8 mouse cellular contexts compared by ENCODE assay signal in the genomic region with DNA sequence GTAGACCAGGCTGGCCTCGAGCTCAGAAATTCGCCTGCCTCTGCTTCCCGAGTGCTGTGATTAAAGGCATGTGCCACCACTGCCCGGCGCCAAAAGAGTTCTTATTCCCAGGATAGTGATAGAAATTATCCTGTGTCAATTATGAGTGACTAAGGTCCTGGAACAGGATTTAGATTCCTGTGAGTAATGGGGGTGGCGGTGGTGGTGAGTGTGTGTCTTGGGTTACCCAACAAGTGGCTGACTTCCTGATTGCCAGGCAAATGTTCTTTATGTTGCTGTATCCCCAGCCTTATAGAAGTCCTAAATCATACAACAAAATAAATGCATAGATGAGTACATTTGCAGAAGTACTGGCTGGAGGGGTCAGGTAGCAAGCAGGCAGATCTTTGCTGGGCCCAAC. TPM values are rescaled to one million over a fixed set of nuclear protein-coding genes. Genes with fewer than 3 reads are reported as not detected.
A peak's percentile ranks its signal among the peaks of the same experiment; 100 is the strongest.
DNase-seq lines count a peak whose midpoint lies in the region; ATAC-seq and TF ChIP-seq lines count a peak whose summit lies in the region.

No protein-coding gene starts in this region.

- H3K9ac ChIP-seq in lung, postnatal 0 days (replicated peaks; ENCODE audit: low read depth), result no peak overlapping the region
- H3K9ac ChIP-seq in forebrain, embryonic 11.5 days (ENCODE audit: low read length), result no peak overlapping the region
- no peak overlapping the region for H3K9ac ChIP-seq in limb, embryonic 14.5 days (ENCODE audit: low read depth, low read length, severe bottlenecking)
- H3K9ac ChIP-seq in stomach, embryonic 14.5 days (replicated peaks; ENCODE audit: low read depth, low read length), result no peak overlapping the region

- no peaks in the 10 kb centered on the region for H3K27me3 ChIP-seq in lung, postnatal 0 days (replicated peaks; ENCODE audit: insufficient read depth, low read length)
- H3K27me3 ChIP-seq in forebrain, embryonic 11.5 days (ENCODE audit: control insufficient read depth, insufficient read depth, low read length), result no peaks in the 10 kb centered on the region; the same call in 1 of the 2 replicates
- H3K27me3 ChIP-seq in limb, embryonic 14.5 days (ENCODE audit: control insufficient read depth, insufficient read depth, low read length), result no peaks in the 10 kb centered on the region
- no peaks in the 10 kb centered on the region for H3K27me3 ChIP-seq in stomach, embryonic 14.5 days (ENCODE audit: control insufficient read depth, insufficient read depth, low read length)

- TF ChIP-seq POLR2A in limb, embryonic 14.5 days (IDR thresholded peaks at IDR 0.05; ENCODE audit: borderline replicate concordance, extremely low read depth, insufficient read depth, insufficient read length), result no peak

- peaks cover 16% of the 10 kb centered on the region; the same call in 1 of the 2 replicates for H3K4me1 ChIP-seq in lung, postnatal 0 days (ENCODE audit: insufficient read depth, low read depth, low read length)
- H3K4me1 ChIP-seq in forebrain, embryonic 11.5 days (replicated peaks; ENCODE audit: control insufficient read depth, insufficient read depth, low read length), result no peaks in the 10 kb centered on the region
- peaks cover 6% of the 10 kb centered on the region for H3K4me1 ChIP-seq in limb, embryonic 14.5 days (ENCODE audit: control insufficient read depth, insufficient read depth, low read length)
- H3K4me1 ChIP-seq in stomach, embryonic 14.5 days (ENCODE audit: control insufficient read depth, insufficient read depth, low read length), result peaks cover 9% of the 10 kb centered on the region

- H3K9me3 ChIP-seq in lung, postnatal 0 days (ENCODE audit: low read length), result no peaks in the 10 kb centered on the region
- H3K9me3 ChIP-seq in forebrain, embryonic 11.5 days (ENCODE audit: control insufficient read depth, low read length), result no peaks in the 10 kb centered on the region
- no peaks in the 10 kb centered on the region for H3K9me3 ChIP-seq in limb, embryonic 14.5 days (ENCODE audit: control insufficient read depth, low read length)
- no peaks in the 10 kb centered on the region for H3K9me3 ChIP-seq in stomach, embryonic 14.5 days (ENCODE audit: control insufficient read depth, low read depth, low read length)

- H3K36me3 ChIP-seq in lung, postnatal 0 days (ENCODE audit: insufficient read depth, low read length), result no peaks in the 10 kb centered on the region
- no peaks in the 10 kb centered on the region for H3K36me3 ChIP-seq in forebrain, embryonic 11.5 days (ENCODE audit: control insufficient read depth, insufficient read depth, low read length)
- H3K36me3 ChIP-seq in limb, embryonic 14.5 days (ENCODE audit: control insufficient read depth, insufficient read depth, low read length), result no peaks in the 10 kb centered on the region
- H3K36me3 ChIP-seq in stomach, embryonic 14.5 days (ENCODE audit: control insufficient read depth, insufficient read depth, low read length), result no peaks in the 10 kb centered on the region

- DNase-seq in lung, postnatal 0 days (ENCODE audit: low spot score), result peak; percentile 36
- no peak for DNase-seq in lung, postnatal 25 days (ENCODE audit: low spot score)
- no peak for DNase-seq in forebrain, embryonic 11.5 days (ENCODE audit: low spot score)
- DNase-seq in limb, embryonic 14.5 days (ENCODE audit: low spot score), result no peak
- DNase-seq in thymus, postnatal 25 days, result no peak
- DNase-seq in retina, embryonic 14.5 days (ENCODE audit: low spot score), result no peak
- DNase-seq in gastrocnemius, postnatal 4 days (ENCODE audit: low spot score in 2 of 2), result no peak

- 0 out of 2 replicates have a peak overlapping the region, but pooled peaks have one; percentile 15 for H3K27ac ChIP-seq in lung, postnatal 0 days (ENCODE audit: low read length)
- H3K27ac ChIP-seq in forebrain, embryonic 11.5 days (ENCODE audit: low read depth, low read length), result no peak overlapping the region
- H3K27ac ChIP-seq in limb, embryonic 14.5 days (replicated peaks; ENCODE audit: low read depth, low read length), result no peak overlapping the region
- no peak overlapping the region for H3K27ac ChIP-seq in stomach, embryonic 14.5 days (ENCODE audit: low read length)

- peak overlapping the region; percentile 75 for H3K4me2 ChIP-seq in lung, postnatal 0 days (replicated peaks; ENCODE audit: low read depth, low read length)
- peak overlapping the region; percentile 88; the same call in 1 of the 2 replicates for H3K4me2 ChIP-seq in forebrain, embryonic 11.5 days (ENCODE audit: low read depth, low read length, severe bottlenecking)
- H3K4me2 ChIP-seq in limb, embryonic 14.5 days (replicated peaks; ENCODE audit: low read depth, low read length, severe bottlenecking), result peak overlapping the region; percentile 76
- peak overlapping the region; percentile 57 for H3K4me2 ChIP-seq in stomach, embryonic 14.5 days (replicated peaks; ENCODE audit: low read depth, low read length)

- TF ChIP-seq EP300 in lung, postnatal 0 days (IDR thresholded peaks at IDR 0.05), result no peak

- no peak for ATAC-seq in lung, postnatal 0 days
- no peak for ATAC-seq in forebrain, embryonic 11.5 days (replicated peaks; ENCODE audit: low FRiP score)
- ATAC-seq in limb, embryonic 14.5 days (ENCODE audit: low FRiP score, low read depth), result no peak
- no peak for ATAC-seq in stomach, embryonic 14.5 days (ENCODE audit: insufficient number of reproducible peaks, insufficient read depth, low FRiP score, low read depth)

- H3K4me3 ChIP-seq in lung, postnatal 0 days (ENCODE audit: low read depth, low read length), result no peak overlapping the region; the same call in 1 of the 2 replicates
- peak overlapping the region; percentile 100; the same call in 1 of the 2 replicates for H3K4me3 ChIP-seq in forebrain, embryonic 11.5 days (ENCODE audit: low read depth, low read length)
- H3K4me3 ChIP-seq in limb, embryonic 14.5 days (replicated peaks; ENCODE audit: low read length), result peak overlapping the region; percentile 93; the same call in 1 of the 2 replicates
- H3K4me3 ChIP-seq in stomach, embryonic 14.5 days (ENCODE audit: low read depth, low read length), result peak overlapping the region; percentile 87

- 88% methylated on average over 6 of the region's 6 CpGs for WGBS in lung, postnatal 0 days
- 93% methylated on average over 6 of the region's 6 CpGs for WGBS in forebrain, embryonic 11.5 days
- WGBS in limb, embryonic 14.5 days, result 89% methylated on average over 6 of the region's 6 CpGs
- 91% methylated on average over 6 of the region's 6 CpGs for WGBS in stomach, embryonic 14.5 days

- no peak for TF ChIP-seq CTCF in lung, postnatal 0 days (IDR thresholded peaks at IDR 0.05)

RNA-seq across cellular contexts. Expression of a gene that starts 1.6 kb away (rescaled TPM):
- 20.8 and 26.5 TPM in 2 replicates for polyA plus RNA-seq in lung, postnatal 0 days (2015; fragmentation: Nextera tagmentation; extraction: Ambion mirVana)
- polyA plus RNA-seq in forebrain, embryonic 11.5 days (2014; fragmentation: Nextera tagmentation; extraction: Ambion mirVana), result 33.7 and 36.0 TPM in 2 replicates
- polyA plus RNA-seq in limb, embryonic 14.5 days (2012; rRNA removed), result 26.4 and 32.5 TPM in 2 replicates
- polyA plus RNA-seq in limb, embryonic 14.5 days (2014; fragmentation: Nextera tagmentation; extraction: Ambion mirVana), result 29.3 and 32.0 TPM in 2 replicates
- polyA plus RNA-seq in stomach, embryonic 14.5 days (2014; fragmentation: Nextera tagmentation; extraction: Ambion mirVana), result 44.9 and 45.6 TPM in 2 replicates
- 10 to 100 TPM; 35.5 to 50.6 TPM for total RNA-seq in gastrocnemius, postnatal 4 days (2021)

RNA-seq across cellular contexts. Expression of a gene that starts 50.1 kb away (rescaled TPM):
- polyA plus RNA-seq in lung, postnatal 0 days (2015; fragmentation: Nextera tagmentation; extraction: Ambion mirVana), result 9.6 and 10.2 TPM in 2 replicates
- polyA plus RNA-seq in forebrain, embryonic 11.5 days (2014; fragmentation: Nextera tagmentation; extraction: Ambion mirVana), result 119 and 120 TPM in 2 replicates
- polyA plus RNA-seq in limb, embryonic 14.5 days (2012; rRNA removed), result 43.2 and 44.4 TPM in 2 replicates
- 66.3 and 73.9 TPM in 2 replicates for polyA plus RNA-seq in limb, embryonic 14.5 days (2014; fragmentation: Nextera tagmentation; extraction: Ambion mirVana)
- polyA plus RNA-seq in stomach, embryonic 14.5 days (2014; fragmentation: Nextera tagmentation; extraction: Ambion mirVana), result 73.5 and 80.0 TPM in 2 replicates
- 10 to 100 TPM; 13.7 to 13.8 TPM for total RNA-seq in gastrocnemius, postnatal 4 days (2021)
